Mouse (Mus musculus) lung, postnatal 0 days (tissue): ENCODE results near the gene Gm5294. TPM values are rescaled to one million over a fixed set of nuclear protein-coding genes. Genes with fewer than 3 reads are reported as not detected.

Source experiments
- ATAC-seq: fragments of 200-750 bp; cut with Nextera tagmentation; 2 replicates; pipeline ENCODE4 v1.8.0; 2017; ENCODE audit warnings: moderate library complexity
- DNase-seq: peaks from one replicate; pipeline ENCODE4 v3.0.0-alpha.2; 2016; ENCODE audit warnings: low spot score
- H3K27ac ChIP-seq: fragments of 300-500 bp; sonication (generic); 2 replicates; pipeline ENCODE4 v1.5.1; 2014; ENCODE audit warnings: antibody characterized with exemption, mild to moderate bottlenecking, low read length, mixed read lengths
- H3K27me3 ChIP-seq: fragments of 300-500 bp; sonication (generic); replicated peaks from 2 replicates; pipeline ENCODE4 v1.6.1; 2014; ENCODE audit warnings: low read length, mixed read lengths; ENCODE audit not compliant: insufficient read depth
- H3K36me3 ChIP-seq: fragments of 300-500 bp; sonication (generic); 2 replicates; pipeline ENCODE4 v1.6.1; 2014; ENCODE audit warnings: low read length, mixed read lengths; ENCODE audit not compliant: insufficient read depth
- H3K4me1 ChIP-seq: fragments of 300-500 bp; sonication (generic); 2 replicates; pipeline ENCODE4 v1.6.1; 2014; ENCODE audit warnings: antibody characterized with exemption, low read depth, low read length, mixed read lengths; ENCODE audit not compliant: insufficient read depth
- H3K4me2 ChIP-seq: fragments of 300-500 bp; sonication (generic); replicated peaks from 2 replicates; pipeline ENCODE4 v1.6.1; 2014; ENCODE audit warnings: low read depth, mild to moderate bottlenecking, low read length, moderate library complexity, mixed read lengths
- H3K4me3 ChIP-seq: fragments of 300-500 bp; sonication (generic); 2 replicates; pipeline ENCODE4 v1.5.1; 2014; ENCODE audit warnings: low read depth, low read length
- H3K9ac ChIP-seq: fragments of 300-500 bp; sonication (generic); replicated peaks from 2 replicates; pipeline ENCODE4 v1.6.1; 2014; ENCODE audit warnings: low read depth, mild to moderate bottlenecking
- H3K9me3 ChIP-seq: fragments of 300-500 bp; sonication (generic); 2 replicates; pipeline ENCODE4 v1.6.1; 2016; ENCODE audit warnings: low read length, mixed read lengths
- CTCF ChIP-seq: IDR thresholded peaks from 2 replicates; pipeline ENCODE4 v1.5.1; 2016; ENCODE audit warnings: antibody characterized with exemption, mild to moderate bottlenecking
- EP300 ChIP-seq: IDR thresholded peaks from 2 replicates; pipeline ENCODE4 v1.6.1; 2016; ENCODE audit warnings: antibody characterized with exemption, mild to moderate bottlenecking, control low read depth
- WGBS: fragments of 180-500 bp; shearing (Covaris S2); extraction: QIAGEN DNeasy Blood & Tissue Kit; methylation state at CpG from one replicate; pipeline ENCODE4 v1.1.7; 2014; 5-methylcytosine and 5-hydroxymethylcytosine counted together
- polyA plus RNA-seq: library from polyadenylated mRNA; unstranded; fragments of >200 nt; fragmentation: Nextera tagmentation; extraction: Ambion mirVana; gene quantifications from 2 replicates; pipeline ENCODE4 v1.2.1, GENCODE M21; 2015

Gm5294 gene
- not detected in 2 replicates for polyA plus RNA-seq

DNA sequence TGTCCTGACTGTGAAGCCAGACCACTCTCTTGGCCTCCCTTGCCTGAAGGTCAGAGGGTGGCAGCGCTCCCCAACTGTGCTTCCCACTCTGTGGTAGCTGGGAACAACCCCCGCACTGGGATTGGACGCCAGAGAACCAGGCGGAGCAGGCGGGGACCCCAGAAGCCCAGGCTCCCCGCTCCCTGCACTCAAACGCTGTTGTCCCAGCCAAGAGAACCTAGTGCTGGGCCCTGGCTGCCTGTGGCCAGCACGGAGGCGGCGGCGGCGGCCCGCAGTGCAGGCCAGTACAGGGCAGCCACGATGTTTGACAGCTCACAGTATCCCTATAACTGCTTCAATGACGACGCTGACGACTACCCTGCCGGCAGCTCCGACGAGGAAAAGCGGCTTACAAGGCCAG lies at the start of gene Gm5294:
Gm5294 (plus strand) TSS at position 301 of the 400 bp plus-strand sequence.
- Histone ChIP-seq H3K27ac (no peak within 1 kb of the TSS), H3K27me3 (peaks cover 46% of the 10 kb centered on the region), H3K9ac (no peak within 1 kb of the TSS), H3K4me2 (peak within 1 kb of the TSS; percentile 46), H3K4me3 (peak within 1 kb of the TSS; percentile 16; the same call in 1 of the 2 replicates), H3K4me1 (no peaks in the 10 kb centered on the region), H3K36me3 (no peaks in the 10 kb centered on the region), H3K9me3 (no peaks in the 10 kb centered on the region)
- ATAC-seq, result no peak
- WGBS, result 12% methylated on average over 21 of the region's 21 CpGs
- no peak for DNase-seq
- no peak for TF ChIP-seq CTCF
- TF ChIP-seq EP300, result no peak

DNA sequence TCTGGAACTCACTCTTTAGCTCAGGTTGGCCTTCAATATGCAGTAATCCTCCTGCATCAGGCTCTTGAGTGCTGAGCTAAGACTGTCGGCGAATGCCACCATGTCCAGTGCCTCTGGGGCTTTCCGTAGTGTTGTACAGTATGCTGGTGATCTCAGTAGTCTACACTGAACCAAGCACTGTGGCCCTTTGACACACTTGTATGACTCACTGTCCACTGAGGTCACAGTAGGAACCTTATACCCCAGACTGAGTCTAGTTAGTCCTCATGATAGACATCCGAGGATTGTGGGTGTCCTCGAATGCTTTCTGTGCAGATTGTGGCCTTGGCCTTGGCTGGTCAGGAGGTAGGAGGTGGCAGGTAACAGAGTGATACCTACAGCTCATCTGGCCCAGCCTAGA lies 44.8 kb upstream of the Gm5294 start:
- H3K27ac ChIP-seq, result no peak overlapping the region
- peaks cover 5% of the 10 kb centered on the region; the same call in 1 of the 2 replicates for H3K4me1 ChIP-seq
- H3K27me3 ChIP-seq, result no peaks in the 10 kb centered on the region
- H3K4me2 ChIP-seq, result no peak overlapping the region
- H3K9ac ChIP-seq, result no peak overlapping the region
- DNase-seq (no peak), ATAC-seq (no peak)
- no peaks in the 10 kb centered on the region for H3K9me3 ChIP-seq
- no peaks in the 10 kb centered on the region for H3K36me3 ChIP-seq
- TF ChIP-seq EP300 (no peak), CTCF (no peak)
- no peak overlapping the region for H3K4me3 ChIP-seq
- 88% methylated on average over 5 of the region's 5 CpGs for WGBS

DNA sequence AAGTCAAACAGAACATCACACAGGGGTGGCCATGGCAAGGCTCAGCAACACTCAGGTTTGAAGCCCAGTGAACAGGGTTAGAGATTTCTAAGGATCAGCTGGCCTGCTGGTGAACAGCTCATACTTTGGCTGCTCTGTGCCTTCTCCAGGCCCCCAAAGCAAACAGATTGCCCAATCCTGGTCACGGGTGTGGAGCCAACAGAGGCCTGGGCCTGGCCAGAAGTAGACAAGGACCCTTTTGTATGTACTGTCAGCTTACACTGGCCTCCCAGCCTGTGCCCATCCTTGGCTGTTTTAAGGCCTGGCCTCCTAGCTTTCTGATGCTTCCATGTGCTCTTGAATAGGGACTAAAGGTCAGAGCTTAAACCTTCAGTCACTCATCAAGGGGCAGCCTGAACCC lies 43.5 kb upstream of the Gm5294 start:
- TF ChIP-seq EP300, result no peak
- TF ChIP-seq CTCF, result no peak
- Histone ChIP-seq H3K27me3 (no peaks in the 10 kb centered on the region), H3K27ac (0 out of 2 replicates have a peak overlapping the region, but pooled peaks have one; percentile 38), H3K4me3 (no peak overlapping the region), H3K4me1 (peaks cover 5% of the 10 kb centered on the region; the same call in 1 of the 2 replicates), H3K9ac (no peak overlapping the region), H3K4me2 (no peak overlapping the region), H3K36me3 (no peaks in the 10 kb centered on the region), H3K9me3 (no peaks in the 10 kb centered on the region)
- DNase-seq, result peak; percentile 49
- peak; percentile 65 for ATAC-seq
- WGBS, result 25% methylated on average over 1 of the region's 1 CpGs

DNA sequence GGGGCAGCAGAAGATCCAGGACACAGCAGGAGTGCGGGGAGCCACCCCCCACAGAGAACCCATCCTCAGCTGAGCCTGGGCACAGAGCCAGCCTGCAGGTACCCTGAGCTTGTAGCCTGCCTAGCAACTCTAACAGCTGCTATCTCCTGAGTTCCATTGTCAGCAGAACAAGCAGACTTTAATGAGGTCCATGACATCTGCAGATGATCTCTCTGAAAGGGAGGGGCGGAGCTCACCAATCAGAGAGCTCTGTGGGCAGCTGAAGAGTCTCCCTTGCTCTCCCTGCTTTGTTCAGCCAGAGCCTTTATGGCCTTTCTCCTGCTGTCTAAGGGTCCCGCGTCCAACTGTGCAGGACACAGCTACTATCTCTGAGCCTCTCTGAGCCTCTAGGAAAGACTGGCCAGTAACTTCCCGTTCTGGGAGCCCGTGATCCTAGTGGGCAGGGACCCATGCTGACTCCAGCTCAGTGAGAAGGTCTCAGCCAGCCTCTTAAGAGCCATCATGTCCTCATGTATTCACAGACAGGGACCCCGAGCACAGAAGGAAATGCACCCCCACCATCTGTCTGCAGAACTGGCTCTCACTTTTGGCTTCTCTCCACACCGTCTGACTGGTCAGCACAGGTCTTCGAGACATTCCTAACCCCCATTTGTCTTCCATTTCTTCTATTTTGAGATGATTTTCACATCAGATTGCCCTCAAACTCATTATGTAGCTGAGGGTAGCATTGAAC lies 41.0 kb upstream of the Gm5294 start:
- Histone ChIP-seq H3K36me3 (no peaks in the 10 kb centered on the region), H3K4me3 (no peak overlapping the region), H3K27me3 (no peaks in the 10 kb centered on the region), H3K4me2 (no peak overlapping the region), H3K9ac (no peak overlapping the region), H3K27ac (no peak overlapping the region), H3K4me1 (peaks cover 5% of the 10 kb centered on the region; the same call in 1 of the 2 replicates), H3K9me3 (no peaks in the 10 kb centered on the region)
- WGBS, result 70% methylated on average over 9 of the region's 9 CpGs
- ATAC-seq (no peak), DNase-seq (no peak)
- no peak for TF ChIP-seq EP300
- TF ChIP-seq CTCF, result no peak

DNA sequence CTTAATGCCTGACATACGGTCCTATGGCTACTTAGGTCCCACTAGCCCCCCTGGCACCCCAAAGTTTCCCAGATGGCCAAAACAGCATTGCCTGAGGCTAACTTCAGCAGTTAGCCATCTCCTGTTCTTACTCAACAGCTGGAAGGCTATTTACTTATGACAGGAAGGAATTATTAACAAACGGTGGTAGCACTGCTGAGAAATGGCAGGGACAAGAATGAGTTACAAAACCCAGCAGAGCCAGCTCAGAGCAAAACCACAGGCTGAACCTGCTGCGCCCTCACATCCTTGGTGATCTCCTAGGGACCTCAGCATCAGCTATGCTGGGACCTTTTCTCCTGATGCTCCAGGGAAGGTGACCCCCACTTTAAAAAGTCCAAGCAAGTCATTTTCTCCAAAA lies 40.2 kb upstream of the Gm5294 start:
- no peak for TF ChIP-seq EP300
- TF ChIP-seq CTCF, result no peak
- 59% methylated on average over 3 of the region's 3 CpGs for WGBS
- Histone ChIP-seq H3K4me1 (peaks cover 5% of the 10 kb centered on the region; the same call in 1 of the 2 replicates), H3K4me2 (no peak overlapping the region), H3K27me3 (no peaks in the 10 kb centered on the region), H3K36me3 (no peaks in the 10 kb centered on the region), H3K27ac (no peak overlapping the region), H3K4me3 (no peak overlapping the region), H3K9ac (no peak overlapping the region), H3K9me3 (no peaks in the 10 kb centered on the region)
- ATAC-seq (no peak), DNase-seq (no peak)

DNA sequence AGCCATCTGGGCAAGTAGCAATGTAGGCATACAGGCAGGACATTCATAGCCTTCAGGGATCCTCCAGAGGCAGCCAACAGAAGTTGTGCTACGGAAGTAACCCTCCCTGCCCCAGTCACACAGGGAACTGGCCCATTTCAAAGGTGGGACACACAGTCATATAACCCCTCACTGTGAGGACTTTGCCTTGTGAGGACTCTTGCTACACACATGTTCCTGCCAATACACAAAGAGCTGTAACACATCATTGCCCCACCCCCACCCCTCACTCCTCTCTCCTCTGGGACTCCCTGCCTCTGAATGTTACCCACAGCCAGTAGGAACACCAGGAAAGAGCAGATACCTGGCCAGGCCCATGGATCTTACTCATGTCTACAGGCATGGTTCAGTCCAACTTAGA lies 37.2 kb upstream of the Gm5294 start:
- H3K4me1 ChIP-seq, result no peaks in the 10 kb centered on the region
- H3K9me3 ChIP-seq, result no peaks in the 10 kb centered on the region
- no peak for DNase-seq
- ATAC-seq, result no peak
- H3K4me3 ChIP-seq, result no peak overlapping the region
- no peak overlapping the region for H3K27ac ChIP-seq
- 100% methylated on average over 1 of the region's 1 CpGs for WGBS
- TF ChIP-seq CTCF (no peak), EP300 (no peak)
- no peak overlapping the region for H3K9ac ChIP-seq
- no peak overlapping the region for H3K4me2 ChIP-seq
- no peaks in the 10 kb centered on the region for H3K36me3 ChIP-seq
- H3K27me3 ChIP-seq, result no peaks in the 10 kb centered on the region
